Mouse (Mus musculus) Patski (cell line): ENCODE data around the gene Was. TPM values are rescaled to one million over a fixed set of nuclear protein-coding genes. Genes with fewer than 3 reads are reported as not detected.
A peak's percentile ranks its signal among the peaks of the same experiment; 100 is the strongest.

Experiments
- ATAC-seq: fragments of 100-300 bp; one replicate; pipeline ENCODE4 v1.8.0; 2021
- CTCF ChIA-PET: fragments of 350-600 bp; sonication (Branson Sonifier 250); formaldehyde crosslinking; loops from one replicate; lab custom pipeline; 2022; ENCODE audit warnings: inconsistent platforms; lab: Charles Lee
- POLR2A ChIA-PET: fragments of 350-600 bp; sonication (Branson Sonifier 250); formaldehyde crosslinking; loops from one replicate; lab custom pipeline; 2022; ENCODE audit warnings: antibody characterized with exemption, inconsistent platforms; lab: Charles Lee
- DNase-seq: peaks from one replicate; pipeline ENCODE4 v3.0.0-alpha.2; 2011; ENCODE audit warnings: low read depth, low spot score
- H3K27me3 ChIP-seq: fragments of 371-371 bp; one replicate; pipeline ENCODE4 v1.5.1; 2021
- CTCF ChIP-seq: fragments of 100-300 bp; IDR thresholded peaks from one replicate; pipeline ENCODE4 v1.5.1; 2021
- in situ Hi-C: fragments of 300-500 bp; cut with MboI; formaldehyde crosslinking; loops from 3 replicates; pipeline ENCODE4 v1.11.1; 2018; ENCODE audit warnings: low pct_unique_long_range_greater_than_20kb, mixed read lengths
- polyA plus RNA-seq: library from polyadenylated mRNA; unstranded; gene quantifications from one replicate; pipeline ENCODE4 v1.2.3, GENCODE M21; 2021

The Was gene
- polyA plus RNA-seq, result 0.10 TPM

DNA sequence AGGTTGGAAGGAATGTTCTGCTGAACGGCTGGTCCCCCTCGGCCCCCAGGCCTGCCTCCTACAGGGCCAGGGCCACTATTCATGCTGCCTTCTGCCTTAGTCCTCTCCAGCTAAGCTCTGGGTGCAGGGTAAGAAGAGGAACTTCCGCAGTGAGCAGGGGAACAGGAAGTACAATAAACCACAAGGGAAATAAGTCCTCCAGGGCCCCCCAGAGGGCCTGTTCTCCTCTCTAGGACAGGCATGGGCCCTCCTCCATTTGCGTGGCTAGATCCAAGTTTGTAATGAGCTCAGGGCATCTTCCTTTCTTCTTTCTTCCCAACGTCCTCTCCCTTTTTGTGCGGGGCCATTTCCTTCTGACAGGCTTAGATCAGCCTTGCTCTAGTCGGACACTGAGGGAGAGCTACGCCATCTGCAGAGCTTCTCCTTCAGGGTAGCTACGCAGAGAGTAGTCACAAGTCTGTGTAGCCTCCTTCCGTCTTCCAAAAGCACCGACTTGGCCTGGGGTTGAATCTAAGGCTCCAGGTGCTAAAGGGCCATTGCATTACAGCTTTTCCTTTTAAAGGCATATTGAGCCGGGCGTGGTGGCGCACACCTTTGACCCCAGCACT lies at the start of gene Was:
Gene Was, minus strand, starts transcription at position 153 of the 608 bp plus-strand sequence.
- ChIA-PET CTCF (interaction anchor here (1.2 kb wide), 2 partner anchors 11 to 13 kb away, joined by 3 read pairs; no protein-coding TSS in a partner anchor), POLR2A (interaction anchor here (1.2 kb wide), 1 partner anchor 15 kb away, joined by 4 read pairs; no protein-coding TSS in a partner anchor)
- in situ Hi-C loops, result no loop called here
- H3K27me3 ChIP-seq, result peaks cover 4% of the 10 kb centered on the region
- no peak for TF ChIP-seq CTCF
- DNase-seq (no peak), ATAC-seq (no peak)

DNA sequence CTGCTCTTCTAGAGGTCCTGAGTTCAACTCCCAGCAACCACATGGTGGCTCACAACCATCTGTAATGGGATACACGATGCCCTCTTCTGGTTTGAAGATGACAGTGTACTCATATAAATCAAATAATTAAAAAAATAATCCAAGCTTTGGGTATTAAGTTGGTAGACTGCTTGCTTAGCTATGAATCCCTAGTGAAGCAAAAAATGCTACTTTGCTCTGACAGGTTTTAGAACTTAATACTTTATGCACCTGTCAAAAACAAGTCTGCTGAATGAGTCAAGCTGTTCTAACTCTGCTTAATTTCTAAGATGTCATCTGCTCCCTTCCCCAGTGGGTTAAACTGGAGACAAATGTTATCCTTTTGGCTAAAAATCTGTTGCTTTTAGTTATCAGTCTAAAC lies 49.2 kb upstream of the Was start:
- in situ Hi-C loops, result no loop called here
- ChIA-PET CTCF (interaction anchor here (0.8 to 1.1 kb wide), 2 partner anchors 10 to 141 kb away, joined by 3 read pairs; no protein-coding TSS in a partner anchor), POLR2A (interaction anchor here (1.3 kb wide), 1 partner anchor 8 kb away, joined by 4 read pairs; no protein-coding TSS in a partner anchor)
- no peak for DNase-seq
- peaks cover 12% of the 10 kb centered on the region for H3K27me3 ChIP-seq
- ATAC-seq, result no peak
- TF ChIP-seq CTCF, result no peak

DNA sequence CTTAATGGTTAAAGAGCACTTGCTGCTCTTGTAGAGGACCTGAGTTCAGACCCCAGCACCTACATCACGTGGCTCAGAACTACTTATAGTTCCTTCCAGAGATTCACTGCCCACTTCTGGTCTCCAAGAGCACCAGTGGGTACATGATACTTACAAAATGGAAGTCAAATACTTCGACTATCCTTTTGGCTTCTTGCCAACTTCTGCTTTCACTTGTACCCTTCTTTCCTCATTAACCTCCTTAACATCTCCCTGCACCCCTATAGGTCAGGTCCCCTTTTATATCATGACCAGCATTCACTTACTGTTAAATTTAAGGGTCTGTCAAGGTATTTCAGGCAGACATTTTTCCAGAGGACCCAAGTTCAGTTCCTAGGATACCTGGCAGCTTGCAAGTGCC lies 45.6 kb upstream of the Was start:
- no peak for TF ChIP-seq CTCF
- ChIA-PET POLR2A (interaction anchor here (0.6 kb wide), 1 partner anchor 1744 kb away, joined by 3 read pairs; no protein-coding TSS in a partner anchor), CTCF (no interaction called here)
- DNase-seq, result no peak
- H3K27me3 ChIP-seq, result peaks cover 4% of the 10 kb centered on the region
- in situ Hi-C loops, result no loop called here
- no peak for ATAC-seq

DNA sequence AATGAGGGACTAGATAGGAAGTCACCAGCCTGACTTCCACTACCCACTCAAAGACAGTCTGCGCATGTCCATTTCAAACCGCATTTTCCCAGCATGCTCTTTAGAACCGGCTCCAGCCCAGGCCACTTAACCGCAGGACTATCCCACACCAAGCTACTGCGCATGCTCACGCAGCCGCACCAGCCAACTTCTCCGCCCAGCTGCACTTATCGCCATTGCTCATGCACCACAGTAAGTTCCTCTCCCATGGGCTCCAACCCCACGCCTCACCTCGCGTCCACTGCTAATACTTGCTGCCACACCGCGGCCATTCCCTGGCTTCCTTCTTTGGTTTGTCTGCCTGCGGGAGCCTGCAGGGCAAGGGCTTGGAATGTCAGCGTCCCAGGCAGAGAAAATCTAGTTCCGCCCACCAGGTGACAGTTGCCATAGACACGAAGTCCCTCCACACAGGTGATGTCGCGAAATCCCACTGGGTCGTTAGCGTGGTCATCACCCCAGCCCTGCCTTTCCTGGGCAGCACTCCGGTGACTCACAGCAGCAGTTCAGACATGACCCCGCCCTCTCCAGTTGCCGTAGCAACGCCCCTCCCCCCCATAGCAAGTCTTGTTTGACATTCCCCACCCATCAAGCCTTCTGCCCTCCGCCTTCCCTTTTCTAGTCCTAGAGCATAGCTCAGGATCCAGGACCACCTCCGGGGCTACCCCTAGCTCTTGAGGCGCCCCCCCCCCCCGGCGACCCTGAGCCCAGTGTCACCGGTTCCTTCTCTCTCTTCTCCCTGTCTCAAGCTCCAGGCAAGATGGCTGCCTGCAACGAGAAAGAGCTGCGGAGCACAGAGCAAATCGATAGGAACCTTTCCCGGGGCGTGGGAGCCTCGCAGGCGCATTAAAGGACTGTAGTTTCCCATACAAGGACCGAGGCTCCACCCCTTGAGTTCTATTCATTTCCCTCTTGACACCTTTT lies 42.0 kb upstream of the Was start, which contains the start of gene Wdr13:
Gene Wdr13, minus strand, starts transcription at position 876 of the 960 bp plus-strand sequence.
- POLR2A ChIA-PET, result interaction anchor here (1.0 kb wide), 1 partner anchor 8 kb away, joined by 4 read pairs; no protein-coding TSS in a partner anchor
- CTCF ChIA-PET, result interaction anchor here (1.1 to 1.2 kb wide), 2 partner anchors 8 to 17 kb away, joined by 3 to 4 read pairs; no protein-coding TSS in a partner anchor
- no peak for TF ChIP-seq CTCF
- in situ Hi-C loops, result no loop called here
- ATAC-seq (peak; percentile 77), DNase-seq (peak; percentile 73)
- H3K27me3 ChIP-seq, result no peaks in the 10 kb centered on the region

DNA sequence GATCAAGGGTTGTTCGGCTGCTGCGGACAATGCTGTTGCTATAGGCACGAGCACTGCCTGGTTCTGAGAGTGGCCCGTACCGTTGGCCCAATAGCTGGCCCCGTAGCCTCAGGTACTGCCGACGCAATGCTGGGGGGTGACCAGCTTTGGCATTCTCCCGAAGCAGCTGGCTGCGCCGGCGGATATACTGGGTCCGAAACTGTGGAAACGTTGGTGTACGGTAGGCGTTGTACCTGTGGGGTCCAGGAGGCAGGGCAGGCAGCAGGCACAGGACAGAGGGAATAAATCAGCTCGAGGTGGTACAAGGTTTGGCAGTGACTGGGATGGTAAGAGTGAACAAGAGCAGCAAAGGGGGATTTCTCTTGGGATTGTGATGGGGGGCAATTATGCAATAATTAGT lies 41.1 kb upstream of the Was start:
- CTCF ChIA-PET, result interaction anchor here (1.1 to 1.2 kb wide), 2 partner anchors 9 to 16 kb away, joined by 3 to 4 read pairs; no protein-coding TSS in a partner anchor
- POLR2A ChIA-PET, result interaction anchor here (1.0 kb wide), 1 partner anchor 9 kb away, joined by 4 read pairs; no protein-coding TSS in a partner anchor
- in situ Hi-C loops, result no loop called here
- no peaks in the 10 kb centered on the region for H3K27me3 ChIP-seq
- DNase-seq, result no peak
- no peak for TF ChIP-seq CTCF
- ATAC-seq, result no peak

DNA sequence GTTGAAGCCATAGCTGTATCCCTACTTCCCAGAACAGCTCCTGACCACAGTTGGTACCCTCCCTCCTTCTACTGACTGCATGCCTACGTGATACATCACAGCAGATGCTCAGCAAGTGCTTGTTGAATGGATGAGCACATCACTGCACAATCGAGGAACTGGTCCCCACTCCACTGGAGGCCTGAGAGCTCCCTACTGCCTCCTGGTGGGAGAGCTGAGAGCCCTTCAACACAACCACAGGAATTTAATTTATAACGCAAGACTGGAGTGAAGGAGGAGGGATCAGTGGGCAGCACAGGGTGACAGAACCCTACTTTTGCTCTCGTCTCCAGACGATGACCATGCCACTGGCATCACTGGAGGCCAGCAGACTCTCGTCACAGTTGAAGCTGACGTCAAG lies 34.9 kb upstream of the Was start:
- CTCF ChIA-PET, result interaction anchor here (1.0 to 2.1 kb wide), 7 partner anchors 8 to 129 kb away, joined by 3 to 6 read pairs (median 3); partner anchors contain the start of gene Porcn
- in situ Hi-C loops, result no loop called here
- peak; percentile 79 for ATAC-seq
- no peaks in the 10 kb centered on the region for H3K27me3 ChIP-seq
- TF ChIP-seq CTCF, result no peak
- DNase-seq, result no peak
- POLR2A ChIA-PET, result no interaction called here

DNA sequence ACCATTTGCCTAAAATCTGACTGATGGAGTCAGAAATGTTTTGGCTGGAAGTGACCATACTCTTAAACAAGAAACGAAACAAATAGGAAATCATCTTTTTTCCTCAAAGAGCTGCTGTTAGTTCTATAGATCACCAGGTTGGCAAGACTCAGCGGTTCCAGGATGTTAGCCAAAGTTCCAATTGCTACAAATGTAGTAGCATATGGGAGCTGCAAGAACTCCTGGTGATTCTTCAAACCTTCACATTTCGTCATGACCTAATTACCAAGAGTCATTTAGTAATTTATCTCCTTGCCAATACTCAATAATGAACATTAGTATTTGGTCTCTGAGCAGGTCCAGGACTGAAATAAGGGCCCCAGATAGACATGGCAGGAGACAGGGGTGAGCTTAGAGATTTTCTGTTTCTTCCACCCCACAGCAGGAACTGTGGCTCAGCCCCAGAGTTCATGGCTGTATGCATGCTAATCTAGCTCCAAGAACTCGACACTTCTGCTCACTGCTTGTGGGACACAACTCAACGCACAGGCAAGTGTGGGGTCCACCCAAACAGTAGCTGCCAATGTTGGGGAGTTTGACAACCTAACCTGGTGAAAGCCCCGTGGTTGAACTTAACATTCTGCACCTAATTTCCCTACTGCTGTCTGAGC lies 33.6 kb upstream of the Was start:
- ATAC-seq, result no peak
- in situ Hi-C loops, result no loop called here
- no peak for DNase-seq
- ChIA-PET CTCF (interaction anchor here (1.1 to 1.9 kb wide), 2 partner anchors 18 to 26 kb away, joined by 3 to 6 read pairs; no protein-coding TSS in a partner anchor), POLR2A (interaction anchor here (0.8 kb wide), 1 partner anchor 21 kb away, joined by 3 read pairs; no protein-coding TSS in a partner anchor)
- no peak for TF ChIP-seq CTCF
- H3K27me3 ChIP-seq, result no peaks in the 10 kb centered on the region

DNA sequence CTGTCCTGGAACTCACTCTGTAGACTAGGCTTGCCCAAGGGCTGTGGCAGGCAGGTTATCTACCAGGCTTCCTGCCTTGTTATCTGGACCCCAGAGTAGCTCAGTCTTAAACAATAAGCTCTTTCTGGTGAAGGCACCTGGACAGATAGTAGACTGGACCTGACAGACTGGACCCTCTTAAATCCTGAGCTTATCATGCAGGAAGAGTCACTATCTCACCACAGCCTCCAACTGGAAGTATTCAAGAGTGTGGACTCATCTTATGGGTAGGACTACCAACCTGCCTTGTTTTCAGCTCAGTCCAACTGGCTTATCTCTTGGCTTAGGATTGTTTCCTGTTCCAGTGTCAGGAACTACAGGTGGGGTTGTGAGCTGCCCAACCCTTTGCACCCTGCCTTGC lies 27.0 kb upstream of the Was start:
- TF ChIP-seq CTCF, result no peak
- H3K27me3 ChIP-seq, result no peaks in the 10 kb centered on the region
- in situ Hi-C loops, result no loop called here
- ATAC-seq (no peak), DNase-seq (no peak)
- CTCF ChIA-PET, result interaction anchor here (0.9 kb wide), 1 partner anchor 8 kb away, joined by 3 read pairs; no protein-coding TSS in a partner anchor
- POLR2A ChIA-PET, result no interaction called here

DNA sequence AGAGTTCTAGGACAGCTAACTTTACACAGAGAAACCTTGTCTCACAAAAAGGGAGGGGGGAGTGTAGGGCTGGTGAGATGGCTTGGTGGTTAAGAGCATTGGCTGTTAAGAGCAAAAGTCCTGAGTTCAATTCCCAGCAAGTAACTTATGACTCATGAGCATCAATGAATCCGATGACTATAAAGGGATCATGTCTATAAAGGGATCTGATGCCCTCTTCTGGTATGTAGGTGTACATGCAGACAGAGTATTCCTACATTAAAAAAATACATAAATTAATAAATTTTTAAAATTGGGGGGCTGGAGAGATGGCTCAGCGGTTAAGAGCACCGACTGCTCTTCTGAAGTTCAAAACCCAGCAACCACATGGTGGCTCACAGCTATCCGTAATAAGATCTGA lies 25.0 kb upstream of the Was start:
- H3K27me3 ChIP-seq, result no peaks in the 10 kb centered on the region
- in situ Hi-C loops, result no loop called here
- DNase-seq (no peak), ATAC-seq (no peak)
- CTCF ChIA-PET, result interaction anchor here (1.4 kb wide), 2 partner anchors 10 to 16 kb away, joined by 4 read pairs; no protein-coding TSS in a partner anchor
- POLR2A ChIA-PET, result no interaction called here
- peak; percentile 54 for TF ChIP-seq CTCF
